Mouse (Mus musculus) yolk sac, embryonic 10.5 days (tissue): ENCODE results near the gene Crybg2.

Source experiments
- DNase-seq: peaks from one replicate; pipeline ENCODE4 v3.0.0-alpha.2; 2017; ENCODE audit warnings: low spot score

The Crybg2 gene

GRCm38 (mm10) chr4:134120916-134121315, 60.3 kb downstream of the Crybg2 start:
- no peak for DNase-seq

- DNase-seq = no peak
Measured at GRCm38 (mm10) chr4:134121571-134121970, 61.0 kb downstream of the Crybg2 start.

- DNase-seq = no peak
Measured at GRCm38 (mm10) chr4:134122281-134122680, 61.7 kb downstream of the Crybg2 start.

GRCm38 (mm10) chr4:134123147-134123546, 62.5 kb downstream of the Crybg2 start:
- no peak for DNase-seq

GRCm38 (mm10) chr4:134123680-134124551, 63.3 kb downstream of the Crybg2 start:
- no peak for DNase-seq

GRCm38 (mm10) chr4:134125383-134126060, 64.9 kb downstream of the Crybg2 start:
- DNase-seq = no peak

GRCm38 (mm10) chr4:134126300-134127120, 65.9 kb downstream of the Crybg2 start:
- no peak for DNase-seq

GRCm38 (mm10) chr4:134127121-134127455, 66.5 kb downstream of the Crybg2 start:
- no peak for DNase-seq

GRCm38 (mm10) chr4:134127793-134128192, 67.2 kb downstream of the Crybg2 start:
- DNase-seq = no peak

- peak; percentile 91 for DNase-seq
Measured at GRCm38 (mm10) chr4:134128221-134128982, 67.8 kb downstream of the Crybg2 start, which contains the start of gene Sh3bgrl3. Sh3bgrl3 (minus strand) TSS chr4:134128789.

GRCm38 (mm10) chr4:134128983-134129362, 68.4 kb downstream of the Crybg2 start:
- no peak for DNase-seq

GRCm38 (mm10) chr4:134129482-134129881, 68.9 kb downstream of the Crybg2 start:
- DNase-seq = no peak

- DNase-seq = no peak
Measured at GRCm38 (mm10) chr4:134132117-134132516, 71.5 kb downstream of the Crybg2 start.

GRCm38 (mm10) chr4:134132519-134133095, 72.0 kb downstream of the Crybg2 start:
- DNase-seq = no peak

- DNase-seq = no peak
Measured at GRCm38 (mm10) chr4:134136280-134136926, 75.8 kb downstream of the Crybg2 start.

- no peak for DNase-seq
Measured at GRCm38 (mm10) chr4:134138857-134139256, 78.2 kb downstream of the Crybg2 start.
